Mouse (Mus musculus): ENCODE measurements at regions not wholly inside any gene's neighbourhood (a gene's known extent, or its start where the extent isn't known, plus 50 kb on each side); places are given as distances from the start of the nearest gene placed in this dataset.

DNA sequence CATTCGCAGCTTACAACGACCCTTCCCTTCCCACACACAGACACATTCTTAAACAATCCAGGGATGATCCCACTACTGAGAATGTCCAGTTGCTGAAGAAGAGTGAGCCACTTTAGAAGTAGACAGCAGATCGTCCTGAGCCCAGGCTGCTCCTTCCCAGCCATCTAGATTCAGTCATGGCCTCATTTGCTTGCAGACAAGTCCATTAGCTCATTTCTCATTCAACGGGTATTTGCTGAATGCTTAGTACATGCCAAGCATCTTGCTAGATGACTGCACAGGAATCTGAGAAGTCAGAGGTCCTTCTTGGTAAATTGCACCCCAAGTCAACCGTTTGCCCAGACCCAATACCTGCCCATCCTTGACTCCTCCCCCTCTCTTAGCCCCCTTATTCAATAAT lies 57.8 kb downstream of the Ier5 start:
- DNase-seq (ENCODE audit: low spot score in 2 of 2), result no peak

DNA sequence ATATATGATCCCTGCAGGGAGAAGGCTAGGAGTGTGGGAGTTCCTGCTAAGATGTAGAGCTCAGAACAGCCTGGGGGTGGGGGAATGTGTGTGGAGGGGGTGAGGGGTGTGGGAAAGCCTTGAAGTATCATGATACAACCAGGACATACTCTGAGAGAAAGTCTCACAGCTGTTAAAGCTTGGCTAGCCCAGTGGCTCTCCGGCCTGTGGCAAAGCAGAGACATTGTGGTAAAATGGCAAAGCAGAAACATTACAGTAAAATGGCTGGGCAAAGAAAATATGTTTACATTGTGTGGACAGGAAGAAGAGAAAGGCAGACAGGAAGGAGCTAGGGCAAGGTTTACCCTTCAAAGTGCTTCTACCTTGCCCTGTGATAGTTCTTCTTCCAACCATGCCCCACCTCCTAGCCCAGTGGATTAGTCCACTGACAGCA lies 58.5 kb downstream of the Ier5 start:
- DNase-seq (ENCODE audit: low spot score in 2 of 2), result no peak

DNA sequence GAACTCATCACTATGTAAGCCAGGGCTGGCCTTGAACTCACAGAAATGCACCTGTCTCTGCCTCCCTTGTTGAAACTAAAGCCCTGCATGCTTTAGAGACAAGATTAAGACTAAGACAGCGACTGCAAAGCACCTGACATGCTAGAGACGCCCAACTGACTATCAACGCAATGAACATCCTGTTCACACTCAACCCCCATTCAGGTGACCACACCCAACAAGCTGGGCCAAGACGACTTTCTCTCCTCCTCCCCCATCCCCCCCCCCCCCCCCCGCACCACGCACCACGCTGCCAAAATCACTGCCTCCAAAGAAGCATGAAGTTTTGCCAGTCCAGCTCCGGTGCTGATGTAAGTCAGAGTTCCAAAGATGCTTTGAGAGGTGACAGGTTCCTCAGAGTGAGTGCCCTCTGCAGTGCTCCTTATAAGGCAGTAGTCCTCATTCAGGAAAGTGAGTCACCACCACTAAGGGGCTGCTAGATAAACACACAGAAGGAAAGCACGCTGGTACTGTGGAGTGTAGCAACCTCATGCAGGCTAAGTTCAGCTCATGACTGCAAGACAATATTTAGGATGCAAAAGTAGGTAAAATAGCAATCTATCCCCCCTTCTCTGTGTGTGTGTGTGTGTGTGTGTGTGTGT lies 59.2 kb downstream of the Ier5 start:
- no peak for DNase-seq (ENCODE audit: low spot score in 2 of 2)

DNA sequence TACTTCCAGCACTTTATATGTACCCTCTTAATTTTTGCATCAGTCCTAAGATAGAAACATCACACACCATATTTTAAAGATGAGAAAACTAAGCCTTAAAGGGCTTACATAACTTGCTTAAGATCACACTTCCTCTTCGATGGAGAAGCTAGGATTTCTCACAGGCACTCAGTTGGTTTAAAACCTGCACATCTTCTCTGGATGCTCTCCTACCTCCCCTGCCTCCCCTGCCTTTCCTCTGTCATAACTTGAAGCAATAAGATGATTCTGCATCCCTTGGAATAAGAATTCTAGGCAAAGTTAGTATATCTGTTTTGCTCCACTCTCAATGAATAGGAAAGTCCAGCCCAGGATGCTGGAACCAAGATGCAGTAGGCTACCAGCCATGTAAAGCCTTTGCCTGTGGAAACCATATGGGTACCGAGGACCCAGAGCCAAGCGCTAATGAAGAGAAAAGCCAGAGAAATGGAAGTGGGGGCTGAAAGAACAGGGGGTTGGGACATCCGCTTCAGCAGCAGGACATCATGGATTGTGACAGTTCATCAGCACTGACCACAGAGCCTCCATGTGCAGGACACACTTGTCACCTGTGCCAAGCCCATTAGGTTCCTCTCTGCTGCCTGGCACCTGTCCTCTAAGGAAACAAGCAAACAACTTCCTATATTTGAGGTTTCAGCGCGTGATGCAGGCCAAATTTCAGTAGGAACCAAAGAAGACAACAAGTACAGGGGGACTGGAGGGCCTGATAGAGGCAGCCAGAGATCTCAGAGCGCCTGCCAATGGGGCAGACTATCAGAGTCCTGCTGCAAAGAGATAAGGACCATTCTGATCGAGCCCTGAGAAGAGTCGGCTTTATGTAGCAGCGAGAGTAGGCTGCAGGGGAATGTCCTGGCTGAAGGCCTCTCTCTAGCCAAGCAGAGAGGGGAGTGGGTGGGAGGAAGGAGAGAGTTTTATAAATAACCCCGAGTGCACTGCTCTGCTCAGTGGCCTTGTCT lies 60.5 kb downstream of the Ier5 start:
- no peak for DNase-seq (ENCODE audit: low spot score in 2 of 2)

DNA sequence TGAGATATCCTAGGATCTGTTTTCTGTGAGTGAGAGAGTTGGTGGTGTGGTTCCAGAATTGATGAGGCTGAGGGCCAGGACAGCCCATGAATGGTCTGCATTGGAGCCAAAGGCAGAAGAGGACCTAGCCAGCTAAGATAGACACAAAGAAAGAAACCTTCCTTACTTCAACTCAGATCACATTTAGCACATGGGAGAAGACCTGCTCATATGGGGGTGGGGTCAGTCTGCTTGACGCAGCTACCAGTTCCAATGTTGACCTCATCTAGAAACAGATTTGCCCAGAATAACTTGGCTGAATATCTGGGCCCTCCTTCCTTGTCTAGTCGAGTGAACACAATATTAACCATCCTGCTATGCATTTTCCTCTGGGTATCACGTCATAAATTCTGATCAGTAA lies 62.0 kb downstream of the Ier5 start:
- no peak for DNase-seq (ENCODE audit: low spot score in 2 of 2)

DNA sequence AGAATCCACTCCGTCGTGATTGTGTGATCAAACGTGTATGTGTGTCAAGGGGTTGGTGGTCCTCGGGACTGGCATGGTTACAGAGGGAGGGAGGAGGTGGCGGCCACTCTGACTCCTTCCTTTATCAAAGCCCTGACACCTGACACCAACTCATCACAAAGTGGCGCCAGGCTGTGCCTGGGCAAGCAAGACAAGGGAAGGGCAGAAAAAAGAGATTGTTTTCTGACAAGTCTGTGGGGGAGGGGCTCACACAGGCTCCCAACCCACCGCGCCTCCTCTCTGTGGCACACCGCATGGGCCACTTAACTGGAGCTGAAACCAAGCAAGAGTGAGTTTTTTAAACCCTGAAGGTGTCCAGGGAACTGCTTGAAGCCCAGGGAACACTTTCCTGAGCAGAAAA lies 68.5 kb downstream of the Ier5 start:
- no peak for DNase-seq (ENCODE audit: low spot score in 2 of 2)

DNA sequence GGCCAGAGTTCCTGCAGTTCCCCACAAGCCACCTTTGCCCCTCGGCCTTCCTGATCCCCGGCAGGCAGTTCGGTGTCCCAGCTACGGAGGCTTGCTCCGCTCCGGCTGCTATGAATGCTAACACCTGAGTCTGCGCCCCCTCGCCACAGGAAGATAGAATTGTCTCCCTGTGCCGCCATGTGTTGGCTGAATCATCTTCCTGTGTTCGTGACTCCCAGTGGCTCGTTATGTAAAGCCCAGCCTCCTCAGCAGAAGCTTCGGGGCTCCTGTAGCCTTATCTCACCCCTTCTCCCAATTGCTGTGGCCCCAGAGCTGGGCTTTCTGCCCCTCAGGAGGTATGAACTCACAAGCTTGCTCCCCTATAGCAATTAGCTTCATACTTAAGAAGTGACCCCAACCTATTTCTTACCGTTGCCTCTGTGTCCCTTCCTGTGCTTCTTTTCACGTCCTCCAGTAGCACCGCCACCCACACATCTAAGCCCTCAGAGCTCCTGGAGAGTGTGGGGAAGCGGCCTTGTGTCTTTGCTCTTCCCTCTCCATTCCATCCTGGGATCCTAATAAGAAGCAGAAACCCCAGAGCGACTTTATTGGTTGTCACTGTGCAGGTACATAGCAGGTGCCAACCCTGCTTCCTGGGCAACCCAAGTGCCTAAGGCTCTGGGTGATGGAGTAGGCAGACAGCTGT lies 70.1 kb downstream of the Ier5 start:
- DNase-seq (ENCODE audit: low spot score in 2 of 2), result no peak

DNA sequence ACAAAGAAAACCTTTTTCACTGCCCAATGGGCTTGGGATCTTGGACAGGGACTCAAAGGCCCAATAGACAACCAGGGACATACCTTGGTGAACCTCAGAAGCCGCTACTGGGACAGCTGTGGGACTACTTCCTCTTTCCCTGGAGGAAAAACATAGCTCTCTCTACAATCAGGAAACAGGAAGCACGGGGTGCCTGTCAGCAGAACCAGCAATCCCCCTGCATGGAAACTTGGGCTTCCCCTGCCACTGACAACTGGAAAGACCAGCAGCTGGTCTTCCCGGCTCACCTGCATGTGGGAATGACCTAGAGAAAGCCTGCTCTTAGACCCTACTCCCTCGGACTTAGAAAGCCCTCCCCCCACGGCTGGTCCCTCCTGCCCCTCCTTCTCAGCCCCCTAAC lies 70.7 kb downstream of the Ier5 start:
- no peak for DNase-seq (ENCODE audit: low spot score in 2 of 2)

DNA sequence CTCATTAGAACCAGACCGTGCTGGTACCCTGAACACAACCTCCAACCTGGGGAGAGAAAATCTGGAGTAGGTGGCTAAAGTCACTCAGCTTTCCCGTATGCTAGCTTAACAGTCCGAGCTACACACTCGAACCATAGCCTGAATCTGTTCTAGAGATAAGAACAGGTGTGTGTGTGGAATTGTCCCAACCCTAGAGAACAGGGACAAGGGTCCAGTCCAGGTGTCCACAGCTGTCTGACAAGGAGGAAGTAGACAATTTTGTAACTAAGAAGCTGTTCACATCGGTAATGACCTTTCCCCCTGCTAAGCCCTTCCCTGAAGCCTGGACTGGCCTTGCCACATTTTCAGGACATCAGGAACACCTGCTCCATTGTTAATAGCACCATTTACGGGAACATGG lies 71.3 kb downstream of the Ier5 start:
- DNase-seq (ENCODE audit: low spot score in 2 of 2), result no peak

DNA sequence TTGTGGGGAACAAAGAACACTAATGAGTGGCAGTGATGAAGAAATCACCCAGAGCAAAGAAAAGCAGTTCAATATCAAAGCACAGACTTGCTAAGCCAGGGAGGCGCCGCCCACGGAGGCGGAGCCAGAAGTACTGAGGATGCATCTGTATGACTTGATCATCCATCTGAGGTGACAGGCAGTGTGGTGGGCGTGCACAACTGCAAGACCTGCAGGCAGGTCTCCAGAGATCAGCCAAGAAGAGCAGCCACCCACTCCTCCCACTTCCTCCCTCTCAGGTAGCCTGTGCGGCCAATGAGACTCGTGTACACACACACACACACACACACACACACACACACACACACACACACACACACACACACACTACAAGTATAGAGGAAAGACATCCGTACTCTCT lies 71.9 kb downstream of the Ier5 start:
- DNase-seq (ENCODE audit: low spot score in 2 of 2), result no peak

DNA sequence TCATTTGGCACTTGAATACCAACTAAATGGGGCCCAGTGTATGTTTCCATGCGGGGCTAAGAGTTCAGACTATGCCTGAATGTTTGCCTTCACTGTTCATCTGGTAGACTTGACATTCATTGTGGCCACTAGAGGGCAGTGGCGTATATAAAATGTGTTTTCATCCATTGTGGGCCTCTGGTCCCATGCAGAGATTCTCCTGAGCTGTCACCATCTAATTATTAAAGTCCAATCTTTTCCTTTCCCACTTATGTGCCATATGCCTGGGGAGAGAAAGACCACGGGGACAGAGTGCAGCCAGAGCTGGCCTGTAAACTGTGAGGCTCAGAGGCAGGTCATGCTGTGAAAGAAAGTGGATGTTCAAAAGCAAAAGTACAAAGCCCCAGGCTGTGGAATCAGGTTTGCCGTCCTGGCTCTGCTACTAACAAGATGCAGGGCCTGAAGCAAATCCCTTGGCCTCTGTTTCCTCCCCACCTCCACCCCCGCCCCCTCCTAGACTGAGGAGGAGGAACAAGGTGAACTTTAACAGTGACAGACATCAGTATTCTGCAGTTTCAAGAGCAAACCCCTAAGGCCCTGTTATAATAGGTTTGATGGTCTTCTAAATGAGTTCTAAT lies 73.5 kb downstream of the Ier5 start:
- peak; percentile 49 to 59 for DNase-seq (ENCODE audit: low spot score in 2 of 2)

DNA sequence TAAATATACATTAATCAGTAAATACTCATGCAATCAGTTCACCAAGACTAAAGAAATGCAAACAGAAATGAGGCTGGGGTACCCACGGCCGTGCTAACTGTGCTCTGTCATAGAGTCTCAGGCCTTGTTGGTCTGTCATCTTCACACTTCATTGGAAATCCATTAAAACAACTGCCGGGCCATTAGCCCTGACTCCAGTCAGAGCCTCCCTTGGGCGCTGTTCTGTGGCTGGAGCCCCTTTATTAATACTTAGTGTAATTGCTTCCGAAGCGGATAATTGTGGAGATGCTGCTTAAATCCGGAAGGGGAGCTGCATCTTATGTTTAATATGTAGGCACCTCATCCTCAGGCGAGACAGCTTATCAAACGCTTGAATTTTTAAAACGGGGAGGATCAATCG lies 76.1 kb downstream of the Ier5 start:
- no peak for DNase-seq (ENCODE audit: low spot score in 2 of 2)

DNA sequence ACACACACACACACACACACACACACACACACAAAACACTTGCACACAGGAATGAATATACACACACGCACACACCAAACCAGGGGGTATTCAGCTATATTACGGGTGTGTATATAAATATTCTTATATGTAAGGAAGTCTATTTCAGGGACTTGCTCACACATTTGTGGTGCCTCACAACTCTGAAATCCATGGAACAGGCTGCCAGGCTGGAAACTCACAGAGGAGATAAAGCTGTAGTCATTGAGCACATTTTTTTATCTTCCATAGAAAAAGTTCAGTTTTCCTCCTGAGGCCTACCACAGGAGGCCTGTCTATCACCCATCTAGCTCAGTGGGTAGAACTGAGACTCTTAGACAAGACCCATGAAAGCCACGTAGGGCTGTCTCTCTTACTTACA lies 83.8 kb downstream of the Ier5 start:
- no peak for DNase-seq (ENCODE audit: low spot score in 2 of 2)

DNA sequence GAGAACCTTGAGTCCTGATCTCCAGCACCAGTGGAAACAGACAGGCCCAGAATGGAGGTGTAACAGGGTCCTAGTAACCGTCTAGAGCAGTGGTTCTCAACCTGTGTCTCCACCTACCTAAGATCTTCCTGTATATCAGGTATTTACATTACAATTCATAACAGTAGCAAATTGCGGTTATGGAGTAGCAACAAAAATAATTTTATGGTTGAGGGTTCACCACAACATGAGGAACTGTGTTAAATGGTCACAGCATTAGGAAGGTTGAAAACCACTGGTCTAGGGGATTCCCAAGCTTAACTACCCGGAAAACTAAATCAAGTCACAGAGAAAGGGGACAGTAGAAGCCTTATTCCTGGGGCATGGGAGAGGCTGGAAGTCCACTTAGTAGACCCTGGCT lies 84.5 kb downstream of the Ier5 start:
- no peak for DNase-seq (ENCODE audit: low spot score in 2 of 2)

DNA sequence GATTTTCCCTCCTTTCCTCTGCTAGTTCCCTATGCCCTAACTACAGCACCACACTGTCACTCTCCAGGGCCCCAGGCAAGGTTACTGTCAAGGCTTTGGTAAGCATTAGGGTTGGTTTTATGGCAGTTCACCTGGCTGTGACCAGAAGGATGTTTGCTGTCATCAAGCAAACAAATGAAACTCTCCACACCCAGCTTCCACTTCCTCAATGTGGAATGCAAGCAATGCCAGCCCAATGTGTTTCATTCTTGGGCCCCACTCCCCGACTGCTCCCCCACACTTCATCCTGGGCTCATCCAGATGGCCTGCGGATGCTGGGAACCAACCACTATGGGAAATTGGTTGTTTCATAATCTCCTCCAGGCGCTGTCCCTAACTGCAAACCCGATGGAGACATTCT lies 85.7 kb downstream of the Ier5 start:
- DNase-seq (ENCODE audit: low spot score in 2 of 2), result no peak

DNA sequence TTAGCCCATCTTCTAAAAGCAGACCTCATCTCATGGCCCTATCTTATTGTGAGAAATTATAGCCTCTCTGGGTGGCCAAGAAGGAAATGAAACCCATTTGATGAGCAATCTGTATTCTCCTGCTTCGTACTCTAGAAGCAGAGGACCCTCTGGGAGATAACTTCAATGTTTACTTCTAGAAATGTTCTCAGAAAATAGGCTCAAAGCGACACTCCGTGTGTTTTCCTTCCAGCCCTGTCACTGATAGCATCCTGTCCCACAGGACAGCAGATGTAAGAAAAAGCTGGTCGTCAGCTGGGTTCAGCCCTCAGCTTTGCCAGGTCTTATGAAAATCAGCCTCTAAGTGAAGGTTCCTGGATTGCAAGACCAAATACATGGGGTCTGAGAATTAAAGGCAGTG lies 86.1 kb downstream of the Ier5 start:
- no peak for DNase-seq (ENCODE audit: low spot score in 2 of 2)

DNA sequence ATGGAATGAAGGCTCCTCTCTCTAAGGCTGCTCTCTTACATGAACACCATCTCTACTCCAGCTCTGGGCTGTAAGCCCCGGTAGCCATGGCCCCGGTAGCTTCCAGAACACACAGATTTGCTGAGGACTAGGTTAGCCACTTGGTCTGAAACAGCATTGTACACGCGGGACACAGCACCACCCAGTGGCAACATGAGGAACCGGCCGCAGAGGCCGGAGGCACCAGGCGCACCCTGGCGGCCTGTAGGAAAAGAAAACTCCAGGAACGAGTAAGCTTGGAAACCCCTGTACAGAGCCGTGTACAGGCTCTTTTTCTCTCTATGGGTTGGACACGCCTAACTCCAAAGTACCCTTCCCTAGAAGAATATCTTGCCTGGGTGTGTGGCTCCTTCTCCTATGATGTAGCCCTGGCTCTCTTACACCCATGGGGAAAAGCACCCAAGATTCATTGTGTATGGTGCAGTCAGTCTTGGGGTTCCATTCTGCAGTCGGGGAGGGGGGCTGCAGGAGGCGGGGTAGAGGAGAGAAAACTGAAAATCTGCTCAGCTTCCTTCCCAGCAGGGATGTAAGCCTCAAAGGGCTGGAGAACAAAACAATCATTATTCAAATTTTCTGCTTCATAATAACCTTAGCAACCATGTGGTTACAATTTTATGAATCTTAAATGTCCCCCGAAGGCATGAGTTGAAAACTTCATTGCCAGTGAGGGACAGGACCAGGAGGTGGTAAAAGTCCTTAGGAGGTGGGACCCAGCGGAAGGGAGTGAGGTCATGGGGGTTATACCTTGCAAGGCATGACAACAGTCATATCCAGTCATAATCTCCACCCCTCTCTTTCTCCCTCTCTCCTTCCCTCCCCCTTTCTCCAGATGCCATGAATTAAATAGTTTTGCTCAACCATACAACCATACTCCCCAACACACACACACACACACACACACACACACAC lies 92.6 kb downstream of the Ier5 start:
- DNase-seq (ENCODE audit: low spot score in 2 of 2), result peak; percentile 74 to 75

DNA sequence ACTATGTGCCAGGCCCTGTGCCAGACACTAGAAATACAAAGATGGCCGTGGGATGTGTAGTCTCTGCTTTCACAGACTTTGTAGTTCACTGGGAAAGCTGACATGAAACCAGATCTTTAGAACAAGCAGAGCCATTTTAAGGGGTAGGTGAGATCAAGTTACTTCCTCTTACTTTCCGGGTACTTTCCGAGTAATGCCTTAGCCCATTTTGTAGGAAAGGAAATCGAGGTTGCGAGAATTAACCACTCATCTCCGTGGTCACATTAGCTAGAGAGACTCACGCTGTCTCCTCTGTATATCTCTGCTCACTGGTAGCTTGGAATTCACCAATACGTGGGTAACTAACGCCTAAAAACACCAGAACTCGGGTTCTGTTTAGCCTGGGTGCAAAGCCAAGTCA lies 93.3 kb downstream of the Ier5 start:
- DNase-seq (ENCODE audit: low spot score in 2 of 2), result no peak

DNA sequence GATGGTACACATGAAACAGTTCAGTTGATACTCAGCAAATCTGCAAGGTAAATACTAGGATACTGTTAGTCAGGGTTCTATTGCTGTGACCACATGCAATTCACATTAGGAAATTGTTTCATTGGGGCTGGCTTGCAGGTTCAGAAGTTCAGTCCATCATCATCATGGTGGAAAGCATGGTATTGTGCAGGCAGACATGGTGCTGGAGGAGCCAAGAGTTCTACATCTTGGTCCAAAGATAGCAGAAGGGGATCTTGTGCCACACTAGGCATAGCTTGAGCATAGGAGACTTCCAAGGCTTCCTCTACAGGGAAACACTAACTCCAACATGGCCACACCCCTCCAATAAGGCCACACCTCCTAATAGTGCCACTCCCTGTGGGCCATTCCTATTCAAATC lies 99.1 kb downstream of the Ier5 start:
- no peak for DNase-seq (ENCODE audit: low spot score in 2 of 2)

DNA sequence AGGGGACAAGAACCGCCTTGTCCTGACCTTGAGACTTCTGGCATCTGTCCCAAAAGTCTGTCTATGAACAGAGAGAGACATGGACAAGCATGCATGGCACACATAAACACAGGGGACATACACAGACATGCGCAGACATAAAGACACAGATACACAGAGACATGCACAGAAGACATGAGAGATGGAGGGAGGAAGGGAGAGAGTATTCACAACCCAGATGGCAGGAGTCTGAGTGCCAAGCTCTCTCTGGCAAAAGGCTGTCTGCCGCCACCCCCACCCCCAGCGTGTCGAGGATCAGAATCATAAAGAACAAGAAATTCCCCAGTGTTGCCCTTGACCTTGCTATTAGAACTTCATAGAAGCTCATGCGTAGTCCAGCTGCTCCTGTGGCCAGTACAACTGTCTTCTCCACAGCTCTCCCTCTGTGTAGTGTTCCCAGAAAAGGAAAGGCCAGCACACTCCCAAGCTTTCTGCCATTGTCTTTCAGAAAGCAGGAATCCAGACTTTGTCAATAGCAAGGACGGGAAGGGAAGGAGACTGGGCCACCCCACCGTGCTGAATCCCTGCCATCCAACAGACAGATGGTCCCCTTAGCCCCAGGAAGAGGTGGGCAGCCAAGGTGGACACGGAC lies 99.8 kb downstream of the Ier5 start:
- DNase-seq (ENCODE audit: low spot score in 2 of 2), result no peak
